In the genomic region with DNA sequence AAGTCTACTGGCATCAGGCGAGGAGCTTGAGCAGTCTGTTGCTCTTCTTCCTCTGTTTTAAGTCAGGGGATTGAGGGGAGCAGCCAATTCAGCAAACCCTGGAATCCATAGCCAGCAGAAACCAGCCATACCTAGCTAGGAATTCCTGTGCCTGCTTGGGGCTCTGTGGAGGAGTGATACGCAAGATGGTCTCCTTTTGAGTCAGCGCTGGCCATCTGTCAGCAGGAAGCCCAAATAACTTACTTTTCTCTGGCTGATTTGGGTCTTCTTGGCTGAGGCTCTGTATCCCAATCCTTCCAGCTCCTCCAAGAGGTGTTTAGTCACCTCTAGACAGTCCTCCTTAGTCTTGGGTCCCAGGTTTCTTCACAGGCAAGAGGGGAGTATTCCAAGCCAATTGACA, we compare ENCODE assay signal across 23 mouse cellular contexts. TPM values are rescaled to one million over a fixed set of nuclear protein-coding genes. Genes with fewer than 3 reads are reported as not detected.
DNase-seq lines count a peak whose midpoint lies in the region; TF ChIP-seq lines count a peak whose summit lies in the region.
"Had no signal": no experiment of that assay in that cellular context is flagged by ENCODE, and none has a peak within 500 bp of the region (broad histone marks: within the 10 kb centered on the region; RNA-seq: fewer than 3 reads in every experiment).

No protein-coding gene starts in this region.

- no peak overlapping the region for H3K27ac ChIP-seq in gastrocnemius, adult 2 months
- H3K27ac ChIP-seq: embryonic facial prominence, embryonic 12.5 days; embryonic facial prominence, embryonic 15.5 days; heart, embryonic 15.5 days; hindbrain, embryonic 14.5 days; hindbrain, postnatal 0 days had no signal

- DNase-seq in layer of hippocampus, adult 11-12 months (ENCODE audit: low spot score): peak; percentile 28
- no peak for DNase-seq in layer of hippocampus, adult 9-10 months (ENCODE audit: low spot score)
- DNase-seq in right cerebral cortex, postnatal 25 days: peak; percentile 13
- no peak for DNase-seq in right cerebral cortex, postnatal 4 days
- DNase-seq in brain, adult 2 months (ENCODE audit: low read depth, low spot score): peak; percentile 40
- DNase-seq in gastrocnemius, adult 2 months: no peak
- DNase-seq: adrenal gland, postnatal 10 days; adrenal gland, postnatal 36 days; cerebellum, adult 11 months; cerebellum, adult 2 months; cerebellum, adult 9-11 months; cerebellum, postnatal 25 days; forebrain, postnatal 0 days; gastrocnemius, postnatal 25 days; heart, adult 18-20 months; heart, postnatal 10 days; heart, postnatal 36 days had no signal

- no peak overlapping the region for H3K4me3 ChIP-seq in gastrocnemius, adult 2 months
- H3K4me3 ChIP-seq: embryonic facial prominence, embryonic 12.5 days; embryonic facial prominence, embryonic 15.5 days; heart, embryonic 12.5 days; heart, embryonic 15.5 days had no signal

- intact Hi-C loops in gastrocnemius, adult 2 months (cut with DNase I): no loop called here

- TF ChIP-seq CTCF in gastrocnemius, adult 2 months (IDR thresholded peaks at IDR 0.05): no peak

RNA-seq across cellular contexts. Expression of gene Tmem39a, which starts 2.5 kb away (rescaled TPM):
- total RNA-seq in gastrocnemius, adult 2 months (2021): 10 to 100 TPM; 17.4 to 20.7 TPM

RNA-seq across cellular contexts. Expression of gene Poglut1, which starts 5.9 kb away (rescaled TPM):
- 1 to 10 TPM; 8.5 TPM for total RNA-seq in gastrocnemius, adult 2 months (2021)

RNA-seq across cellular contexts. Expression of gene Timmdc1, which starts 33.5 kb away (rescaled TPM):
- 10 to 100 TPM; 40.9 to 54.9 TPM for total RNA-seq in gastrocnemius, adult 2 months (2021)

Comparison
In these comparisons a context has a peak if more than half of its experiments do, and no peak if none do; other contexts are left out.
1. DNase-seq: peak in layer of hippocampus, adult 11-12 months (single experiment), right cerebral cortex, postnatal 25 days (single experiment) and brain, adult 2 months (single experiment); none in layer of hippocampus, adult 9-10 months (single experiment), right cerebral cortex, postnatal 4 days (single experiment) and gastrocnemius, adult 2 months (single experiment).